Comparison of ENCODE assay signal across 8 mouse cellular contexts in the genomic region with DNA sequence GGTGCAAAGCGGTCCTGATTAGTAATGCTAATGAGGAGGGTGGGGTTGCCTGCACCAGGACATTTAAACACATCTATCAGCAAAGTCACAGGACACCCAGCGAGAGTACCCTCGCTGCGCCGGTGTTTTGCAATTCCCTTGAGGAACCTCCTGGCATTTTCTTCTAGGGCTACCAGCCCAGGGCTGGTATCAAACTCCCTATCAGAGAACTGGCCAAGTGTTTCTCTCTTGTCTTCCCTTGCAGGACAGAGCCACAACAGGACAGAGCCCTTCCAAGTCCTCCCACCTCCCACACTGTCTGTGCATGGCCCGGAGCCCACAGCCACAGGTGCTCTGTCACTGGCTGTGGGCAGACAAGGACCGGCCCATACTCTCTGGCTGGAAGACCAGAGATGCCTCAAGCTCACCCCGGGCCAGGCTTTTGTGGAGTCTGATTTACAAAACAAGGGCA. TPM values are rescaled to one million over a fixed set of nuclear protein-coding genes. Genes with fewer than 3 reads are reported as not detected.
DNase-seq lines count a peak whose midpoint lies in the region; ATAC-seq and TF ChIP-seq lines count a peak whose summit lies in the region.

No protein-coding gene starts in this region.

- no peak for TF ChIP-seq POLR2A in kidney, adult 2 months (IDR thresholded peaks at IDR 0.05; ENCODE audit: low read depth, low read length)
- TF ChIP-seq POLR2A in bone marrow macrophage, adult 2 months (IDR thresholded peaks at IDR 0.05; ENCODE audit: borderline replicate concordance, low read depth, low read length): no peak

- no peak for TF ChIP-seq CTCF in kidney, adult 2 months (conservative IDR thresholded peaks at IDR 0.05; ENCODE audit: insufficient read depth, insufficient read length, low read depth, low read length)
- TF ChIP-seq CTCF in bone marrow macrophage, adult 2 months (IDR thresholded peaks at IDR 0.05; ENCODE audit: low read depth, low read length): no peak

- ATAC-seq in hindbrain, embryonic 12.5 days (ENCODE audit: low FRiP score): no peak
- no peak for ATAC-seq in cerebellum, adult (ENCODE audit: insufficient number of reproducible peaks, low FRiP score, low TSS enrichment)

- H3K36me3 ChIP-seq in kidney, adult 2 months (ENCODE audit: control insufficient read depth, insufficient read depth, low read length): no peaks in the 10 kb centered on the region
- H3K36me3 ChIP-seq in hindbrain, embryonic 12.5 days: no peaks in the 10 kb centered on the region

- H3K4me1 ChIP-seq in kidney, adult 2 months (ENCODE audit: control insufficient read depth, insufficient read depth, low read length): 0 out of 2 replicates have a peak, but pooled peaks cover 11% of the 10 kb centered on the region
- H3K4me1 ChIP-seq in bone marrow macrophage, adult 2 months (ENCODE audit: control insufficient read depth, insufficient read depth, low read length): peaks cover 18% of the 10 kb centered on the region
- peaks cover 36% of the 10 kb centered on the region for H3K4me1 ChIP-seq in hindbrain, embryonic 12.5 days

- H3K27ac ChIP-seq in kidney, adult 2 months (ENCODE audit: insufficient read depth, low read depth, low read length): peak overlapping the region; percentile 40; the same call in 1 of the 2 replicates
- no peak overlapping the region for H3K27ac ChIP-seq in bone marrow macrophage, adult 2 months (ENCODE audit: insufficient read depth, low read depth, low read length)
- 0 out of 2 replicates have a peak overlapping the region, but pooled peaks have one; percentile 6 for H3K27ac ChIP-seq in hindbrain, embryonic 12.5 days

- peak overlapping the region; percentile 70 for H3K4me2 ChIP-seq in hindbrain, embryonic 12.5 days (replicated peaks)

- peak overlapping the region; percentile 81 for H3K4me3 ChIP-seq in kidney, adult 2 months (ENCODE audit: insufficient read depth, low read depth, low read length)
- H3K4me3 ChIP-seq in bone marrow macrophage, adult 2 months (ENCODE audit: insufficient read depth, low read length): peak overlapping the region; percentile 75
- H3K4me3 ChIP-seq in hindbrain, embryonic 12.5 days: peak overlapping the region; percentile 63

- no peak for DNase-seq in kidney, adult 2 months
- DNase-seq in kidney, adult 9 months: no peak
- DNase-seq in lung, postnatal 36 days: peak; percentile 55
- no peak for DNase-seq in right cerebral cortex, adult 18-20 months
- no peak for DNase-seq in layer of hippocampus, adult 8-10 months (ENCODE audit: low spot score in 2 of 2)

- no peaks in the 10 kb centered on the region for H3K27me3 ChIP-seq in kidney, adult 2 months (replicated peaks; ENCODE audit: control insufficient read depth, insufficient read depth, low read length)
- peaks cover 26% of the 10 kb centered on the region for H3K27me3 ChIP-seq in hindbrain, embryonic 12.5 days

- H3K9me3 ChIP-seq in hindbrain, embryonic 12.5 days (replicated peaks): no peaks in the 10 kb centered on the region

- peak overlapping the region; percentile 61; the same call in 1 of the 2 replicates for H3K9ac ChIP-seq in hindbrain, embryonic 12.5 days

- WGBS in kidney, adult 2 months: 10% methylated on average over 7 of the region's 8 CpGs
- WGBS in hindbrain, embryonic 12.5 days: under 1% methylated on average over 8 of the region's 8 CpGs

RNA-seq across cellular contexts. Expression of gene Pald1, which starts 1.0 kb away (rescaled TPM):
- 8.8 and 10.8 TPM in 2 replicates for polyA plus RNA-seq in kidney, adult 2 months (2012; rRNA removed)
- polyA plus RNA-seq in bone marrow macrophage, adult 2 months (2012; ENCODE audit: insufficient read depth, insufficient read length, missing spikeins): 5.3 and 5.7 TPM in 2 replicates
- polyA plus RNA-seq in hindbrain, embryonic 12.5 days (2016; fragmentation: Nextera tagmentation; extraction: Ambion mirVana): 34.5 and 39.3 TPM in 2 replicates
- 10 to 100 TPM; 12.8 to 22.5 (median 17.9) TPM for total RNA-seq in layer of hippocampus, adult 8-10 months (2022)

RNA-seq across cellular contexts. Expression of gene Nodal, which starts 35.5 kb away (rescaled TPM):
- polyA plus RNA-seq in kidney, adult 2 months (2012; rRNA removed): 0.06 and 0.12 TPM in 2 replicates
- not detected in 2 replicates for polyA plus RNA-seq in bone marrow macrophage, adult 2 months (2012; ENCODE audit: insufficient read depth, insufficient read length, missing spikeins)
- 0.10 TPM in 1 of 2 replicates, not detected in the other for polyA plus RNA-seq in hindbrain, embryonic 12.5 days (2016; fragmentation: Nextera tagmentation; extraction: Ambion mirVana)
- total RNA-seq in layer of hippocampus, adult 8-10 months (2022): under 1 TPM in 3 of 4 experiments, not detected in 1; 0.22 to 0.30 (median 0.25) TPM
